In the genomic region with DNA sequence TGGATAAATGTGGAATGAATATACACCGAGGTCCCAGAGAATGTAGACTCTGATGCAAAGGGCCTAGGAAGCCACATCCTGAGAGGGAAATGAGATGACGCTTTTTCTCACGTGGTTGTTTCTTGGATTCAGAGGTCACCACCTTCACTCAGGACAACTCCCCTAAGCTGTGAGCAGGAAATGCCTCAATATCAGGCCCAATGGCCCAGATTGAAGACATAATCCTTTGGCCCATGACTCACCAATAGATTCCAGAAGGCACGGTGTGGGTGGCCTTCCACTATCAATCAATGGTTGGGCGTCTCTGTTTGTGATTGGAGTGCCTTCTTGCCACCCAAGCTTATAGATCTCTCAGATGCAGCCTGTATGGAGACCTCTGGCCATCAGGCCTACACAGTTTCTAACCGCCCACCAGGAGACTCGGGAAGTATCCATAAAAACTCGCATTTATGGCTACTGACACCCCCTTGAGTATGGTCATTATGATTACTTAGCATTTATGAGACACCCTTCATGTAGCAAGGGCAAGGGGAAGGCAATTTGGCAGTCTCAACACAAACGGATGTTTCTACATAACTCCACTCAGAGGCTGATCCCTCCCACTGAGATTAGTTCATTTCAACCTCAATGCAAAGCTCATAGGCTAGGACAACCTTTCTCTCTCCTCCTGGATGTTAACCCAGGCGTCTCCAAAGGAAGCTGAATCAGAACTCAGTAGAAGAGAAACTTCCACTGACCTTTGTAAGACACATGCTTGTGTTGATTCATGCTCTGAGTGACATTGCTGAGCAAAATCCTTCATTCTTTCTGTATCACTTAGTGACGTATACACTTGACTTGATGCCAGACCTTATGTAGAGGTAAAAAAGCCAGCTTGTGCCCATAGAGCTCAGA, we compare ENCODE assay signal across 26 mouse cellular contexts.
DNase-seq lines count a peak whose midpoint lies in the region; ATAC-seq and TF ChIP-seq lines count a peak whose summit lies in the region.
"Had no signal": no experiment of that assay in that cellular context is flagged by ENCODE, and none has a peak within 500 bp of the region (broad histone marks: within the 10 kb centered on the region; RNA-seq: fewer than 3 reads in every experiment).

No protein-coding gene starts in this region.

- no peak overlapping the region for H3K27ac ChIP-seq in kidney, embryonic 16.5 days (ENCODE audit: low read length)
- H3K27ac ChIP-seq in lung, embryonic 15.5 days: 0 out of 2 replicates have a peak overlapping the region, but pooled peaks have one; percentile 5
- no peak overlapping the region for H3K27ac ChIP-seq in stomach, postnatal 0 days (replicated peaks)
- H3K27ac ChIP-seq: hindbrain, embryonic 10.5 days; layer of hippocampus, adult 2 months; limb, embryonic 13.5 days; neural tube, embryonic 12.5 days had no signal

- no peaks in the 10 kb centered on the region for H3K27me3 ChIP-seq in kidney, embryonic 16.5 days (ENCODE audit: insufficient read depth, low read length)
- no peaks in the 10 kb centered on the region for H3K27me3 ChIP-seq in lung, embryonic 15.5 days
- H3K27me3 ChIP-seq in stomach, postnatal 0 days (ENCODE audit: control insufficient read depth, insufficient read depth, low read length): no peaks in the 10 kb centered on the region
- H3K27me3 ChIP-seq: heart, embryonic 12.5 days; limb, embryonic 13.5 days; neural tube, embryonic 12.5 days had no signal

- no peak overlapping the region for H3K4me3 ChIP-seq in kidney, embryonic 16.5 days (ENCODE audit: low read length)
- H3K4me3 ChIP-seq in lung, embryonic 15.5 days: no peak overlapping the region
- H3K4me3 ChIP-seq in stomach, postnatal 0 days (ENCODE audit: low read depth, low read length): no peak overlapping the region
- H3K4me3 ChIP-seq: heart, embryonic 12.5 days; hindbrain, embryonic 10.5 days; layer of hippocampus, adult 2 months; limb, embryonic 13.5 days; megakaryocyte, embryonic 14.5 days; neural tube, embryonic 12.5 days had no signal

- no peak for TF ChIP-seq CTCF in stomach, postnatal 0 days (IDR thresholded peaks at IDR 0.05; ENCODE audit: low read depth)

- DNase-seq in kidney, postnatal 10 days: no peak
- no peak for DNase-seq in lung, postnatal 4 days
- DNase-seq in ZHBTc4 (ENCODE audit: low read depth, low spot score): peak; percentile 56
- DNase-seq in stomach, postnatal 0 days (ENCODE audit: low spot score): no peak
- no peak for DNase-seq in left cerebral cortex, adult 8-10 months (ENCODE audit: low spot score in 2 of 2)
- DNase-seq: adrenal gland, postnatal 36 days; cerebellum, adult 9-11 months; forebrain, postnatal 0 days; gastrocnemius, postnatal 14 days; heart, adult 18-20 months; heart, postnatal 10 days; kidney, postnatal 25 days; layer of hippocampus, postnatal 36 days; midbrain, embryonic 14.5 days; right cerebral cortex, postnatal 14 days; thymus, postnatal 14 days had no signal

- WGBS in kidney, embryonic 16.5 days: 65% methylated on average over 11 of the region's 11 CpGs
- WGBS in lung, embryonic 15.5 days: 55% methylated on average over 11 of the region's 11 CpGs
- WGBS in stomach, postnatal 0 days: 71% methylated on average over 11 of the region's 11 CpGs

- no peaks in the 10 kb centered on the region for H3K36me3 ChIP-seq in kidney, embryonic 16.5 days (ENCODE audit: insufficient read depth, low read length)
- no peaks in the 10 kb centered on the region for H3K36me3 ChIP-seq in lung, embryonic 15.5 days
- no peaks in the 10 kb centered on the region for H3K36me3 ChIP-seq in stomach, postnatal 0 days (ENCODE audit: control insufficient read depth, insufficient read depth, low read length)
- H3K36me3 ChIP-seq: heart, embryonic 12.5 days; hindbrain, embryonic 10.5 days; limb, embryonic 13.5 days; neural tube, embryonic 12.5 days had no signal

- no peak for TF ChIP-seq EP300 in stomach, postnatal 0 days (optimal IDR thresholded peaks at IDR 0.05)

- H3K4me1 ChIP-seq in kidney, embryonic 16.5 days (ENCODE audit: insufficient read depth, low read length): peaks cover 5% of the 10 kb centered on the region; the same call in 1 of the 2 replicates
- 0 out of 2 replicates have a peak, but pooled peaks cover 4% of the 10 kb centered on the region for H3K4me1 ChIP-seq in lung, embryonic 15.5 days
- H3K4me1 ChIP-seq in stomach, postnatal 0 days (replicated peaks; ENCODE audit: control insufficient read depth, insufficient read depth): no peaks in the 10 kb centered on the region
- H3K4me1 ChIP-seq: neural tube, embryonic 12.5 days had no signal

- H3K9me3 ChIP-seq in kidney, embryonic 16.5 days (ENCODE audit: low read length): no peaks in the 10 kb centered on the region
- no peaks in the 10 kb centered on the region for H3K9me3 ChIP-seq in lung, embryonic 15.5 days
- no peaks in the 10 kb centered on the region for H3K9me3 ChIP-seq in stomach, postnatal 0 days (ENCODE audit: control insufficient read depth, low read length)
- H3K9me3 ChIP-seq: heart, embryonic 12.5 days; hindbrain, embryonic 10.5 days; limb, embryonic 13.5 days; megakaryocyte, embryonic 14.5 days; neural tube, embryonic 12.5 days had no signal

- 0 out of 2 replicates have a peak, but pooled peaks have one; percentile 20 for ATAC-seq in kidney, embryonic 16.5 days (ENCODE audit: low FRiP score, low TSS enrichment)
- peak; percentile 75; the same call in 1 of the 2 replicates for ATAC-seq in lung, embryonic 15.5 days (ENCODE audit: borderline replicate concordance, extremely low read depth, low FRiP score, low TSS enrichment)
- ATAC-seq in stomach, postnatal 0 days (ENCODE audit: low FRiP score, low TSS enrichment): peak; percentile 65; the same call in 1 of the 2 replicates
- ATAC-seq: forebrain, postnatal 0 days; hindbrain, embryonic 16.5 days; intestine, embryonic 16.5 days had no signal

- H3K9ac ChIP-seq in kidney, embryonic 16.5 days (replicated peaks; ENCODE audit: low read length): no peak overlapping the region
- H3K9ac ChIP-seq in lung, embryonic 15.5 days: no peak overlapping the region
- H3K9ac ChIP-seq in stomach, postnatal 0 days (ENCODE audit: low read length): no peak overlapping the region
- H3K9ac ChIP-seq: forebrain, postnatal 0 days; heart, embryonic 12.5 days; limb, embryonic 13.5 days; neural tube, embryonic 12.5 days had no signal

- no peak overlapping the region for H3K4me2 ChIP-seq in kidney, embryonic 16.5 days (replicated peaks; ENCODE audit: low read depth, low read length)
- H3K4me2 ChIP-seq in lung, embryonic 15.5 days: no peak overlapping the region
- no peak overlapping the region for H3K4me2 ChIP-seq in stomach, postnatal 0 days (replicated peaks; ENCODE audit: low read depth)
- H3K4me2 ChIP-seq: heart, embryonic 12.5 days; limb, embryonic 13.5 days; neural tube, embryonic 12.5 days had no signal

Comparison
In these comparisons a context has a peak if more than half of its experiments do, and no peak if none do; other contexts are left out.
1. ATAC-seq: peak in every context shown above with its lines; median percentile 75 in lung, embryonic 15.5 days; 65 in stomach, postnatal 0 days; 20 in kidney, embryonic 16.5 days.